Mouse (Mus musculus): Measurements from ENCODE around the gene Shroom3. TPM values are rescaled to one million over a fixed set of nuclear protein-coding genes. Genes with fewer than 3 reads are reported as not detected.
A peak's percentile ranks its signal among the peaks of the same experiment; 100 is the strongest.

The Shroom3 gene
- polyA plus RNA-seq, 1 experiment from 2014 or later: 6.2 TPM

DNA sequence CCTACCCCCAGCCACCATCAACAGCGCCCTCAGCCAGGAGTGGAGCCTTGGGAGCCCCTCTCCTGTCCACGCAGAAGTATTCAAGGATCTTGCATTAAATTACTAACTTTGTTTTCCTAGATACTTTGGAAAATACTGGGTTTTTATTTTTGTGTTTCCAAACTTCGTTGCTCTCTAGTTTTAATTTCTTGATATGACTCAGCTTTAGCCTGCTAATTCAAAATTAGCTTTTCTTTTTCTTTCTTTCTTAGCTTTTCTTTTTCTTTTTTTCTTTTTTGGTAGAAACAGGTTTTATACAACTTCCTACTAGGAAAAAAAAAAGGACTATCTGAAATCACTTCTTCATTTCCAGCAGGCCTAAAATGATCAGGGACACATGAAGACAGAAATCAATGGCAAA, 284.7 kb downstream of the Shroom3 start:
- no peak for DNase-seq (ENCODE audit: low spot score, missing footprints)
- H3K4me3 ChIP-seq (ENCODE audit: low read depth, low read length): no peak overlapping the region
- no peak overlapping the region for H3K9ac ChIP-seq (ENCODE audit: low read length)
- ATAC-seq (ENCODE audit: low FRiP score): no peak
- H3K4me2 ChIP-seq: no peak overlapping the region
- no peaks in the 10 kb centered on the region for H3K27me3 ChIP-seq (ENCODE audit: control insufficient read depth, insufficient read depth, low read length)
- no peaks in the 10 kb centered on the region for H3K4me1 ChIP-seq (ENCODE audit: control insufficient read depth, insufficient read depth, low read length)
- no peaks in the 10 kb centered on the region for H3K9me3 ChIP-seq (ENCODE audit: control insufficient read depth, low read length)
- 87% methylated on average over 3 of the region's 3 CpGs for WGBS
- H3K27ac ChIP-seq (ENCODE audit: low read depth, low read length): no peak overlapping the region
- peaks cover 11% of the 10 kb centered on the region; the same call in 1 of the 2 replicates for H3K36me3 ChIP-seq (ENCODE audit: control insufficient read depth, insufficient read depth, low read length)

GRCm38 (mm10) chr5:92969443-92969842, 286.2 kb downstream of the Shroom3 start:
- H3K36me3 ChIP-seq (ENCODE audit: control insufficient read depth, insufficient read depth, low read length): peaks cover 8% of the 10 kb centered on the region; the same call in 1 of the 2 replicates
- H3K27ac ChIP-seq (ENCODE audit: low read depth, low read length): no peak overlapping the region
- no peak for DNase-seq (ENCODE audit: low spot score, missing footprints)
- H3K9ac ChIP-seq (ENCODE audit: low read length): no peak overlapping the region
- WGBS: 84% methylated on average over 8 of the region's 8 CpGs
- no peak for ATAC-seq (ENCODE audit: low FRiP score)
- H3K4me3 ChIP-seq (ENCODE audit: low read depth, low read length): no peak overlapping the region
- no peaks in the 10 kb centered on the region for H3K27me3 ChIP-seq (ENCODE audit: control insufficient read depth, insufficient read depth, low read length)
- no peaks in the 10 kb centered on the region for H3K9me3 ChIP-seq (ENCODE audit: control insufficient read depth, low read length)
- H3K4me1 ChIP-seq (ENCODE audit: control insufficient read depth, insufficient read depth, low read length): no peaks in the 10 kb centered on the region
- no peak overlapping the region for H3K4me2 ChIP-seq

- Histone ChIP-seq H3K9me3 (ENCODE audit: control insufficient read depth, low read length) (no peaks in the 10 kb centered on the region), H3K36me3 (ENCODE audit: control insufficient read depth, insufficient read depth, low read length) (peaks cover 4% of the 10 kb centered on the region; the same call in 1 of the 2 replicates), H3K27me3 (ENCODE audit: control insufficient read depth, insufficient read depth, low read length) (no peaks in the 10 kb centered on the region), H3K9ac (ENCODE audit: low read length) (no peak overlapping the region), H3K4me2 (no peak overlapping the region), H3K4me3 (ENCODE audit: low read depth, low read length) (no peak overlapping the region), H3K27ac (ENCODE audit: low read depth, low read length) (no peak overlapping the region), H3K4me1 (ENCODE audit: control insufficient read depth, insufficient read depth, low read length) (no peaks in the 10 kb centered on the region)
- WGBS: 77% methylated on average over 2 of the region's 2 CpGs
- DNase-seq (ENCODE audit: low spot score, missing footprints) (no peak), ATAC-seq (ENCODE audit: low FRiP score) (no peak)
Measured at GRCm38 (mm10) chr5:92969926-92970325, 286.7 kb downstream of the Shroom3 start.

DNA sequence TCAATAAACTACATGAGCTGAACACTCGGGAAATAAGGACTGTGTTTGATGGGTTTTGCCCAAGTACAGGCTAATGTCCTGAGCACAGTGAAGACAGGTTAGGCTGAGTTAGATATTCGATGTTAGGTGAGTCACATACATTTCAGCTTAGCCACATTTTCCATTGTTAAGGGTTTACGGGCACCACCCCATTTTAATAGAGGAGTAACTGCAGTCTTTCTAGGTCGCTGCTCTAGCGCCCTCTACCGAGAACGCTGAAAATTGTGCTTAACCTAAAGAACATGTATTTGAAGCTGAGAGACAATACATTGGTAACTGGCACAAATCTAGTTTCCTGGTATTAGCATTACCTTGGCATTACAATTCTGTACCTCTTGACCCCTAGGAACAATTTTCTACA, 287.2 kb downstream of the Shroom3 start:
- Histone ChIP-seq H3K4me1 (ENCODE audit: control insufficient read depth, insufficient read depth, low read length) (no peaks in the 10 kb centered on the region), H3K9ac (ENCODE audit: low read length) (no peak overlapping the region), H3K9me3 (ENCODE audit: control insufficient read depth, low read length) (no peaks in the 10 kb centered on the region), H3K4me3 (ENCODE audit: low read depth, low read length) (no peak overlapping the region), H3K4me2 (no peak overlapping the region), H3K27ac (ENCODE audit: low read depth, low read length) (no peak overlapping the region), H3K27me3 (ENCODE audit: control insufficient read depth, insufficient read depth, low read length) (no peaks in the 10 kb centered on the region), H3K36me3 (ENCODE audit: control insufficient read depth, insufficient read depth, low read length) (peaks cover 4% of the 10 kb centered on the region; the same call in 1 of the 2 replicates)
- WGBS: 36% methylated on average over 7 of the region's 7 CpGs
- no peak for ATAC-seq (ENCODE audit: low FRiP score)
- DNase-seq (ENCODE audit: low spot score, missing footprints): peak; percentile 89

DNA sequence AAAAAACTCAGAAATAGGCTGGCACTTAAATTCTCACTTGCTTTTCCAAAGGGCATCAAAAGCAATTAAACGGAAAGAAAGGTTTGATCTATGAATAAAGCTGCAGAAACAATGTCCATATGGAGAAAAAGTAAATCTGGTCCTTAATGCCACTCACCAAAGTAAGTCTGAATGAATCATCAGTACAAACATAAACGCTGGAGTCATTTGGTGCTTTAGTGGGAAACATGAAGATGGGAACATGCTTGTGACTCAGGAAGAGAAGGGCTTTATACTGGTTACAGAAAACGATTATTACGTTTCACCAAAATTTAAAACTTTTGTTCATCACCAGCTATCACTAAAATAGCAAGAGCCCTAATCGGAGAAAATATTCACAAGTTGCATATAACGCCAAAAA, 297.2 kb downstream of the Shroom3 start:
- H3K4me3 ChIP-seq (ENCODE audit: low read depth, low read length): no peak overlapping the region
- H3K27me3 ChIP-seq (ENCODE audit: control insufficient read depth, insufficient read depth, low read length): no peaks in the 10 kb centered on the region
- 86% methylated on average over 6 of the region's 6 CpGs for WGBS
- H3K4me1 ChIP-seq (ENCODE audit: control insufficient read depth, insufficient read depth, low read length): no peaks in the 10 kb centered on the region
- H3K36me3 ChIP-seq (ENCODE audit: control insufficient read depth, insufficient read depth, low read length): no peaks in the 10 kb centered on the region
- no peak overlapping the region for H3K27ac ChIP-seq (ENCODE audit: low read depth, low read length)
- H3K9ac ChIP-seq (ENCODE audit: low read length): no peak overlapping the region
- no peak for ATAC-seq (ENCODE audit: low FRiP score)
- H3K4me2 ChIP-seq: no peak overlapping the region
- H3K9me3 ChIP-seq (ENCODE audit: control insufficient read depth, low read length): no peaks in the 10 kb centered on the region
- DNase-seq (ENCODE audit: low spot score, missing footprints): no peak

GRCm38 (mm10) chr5:92980862-92981261, 297.6 kb downstream of the Shroom3 start:
- no peak overlapping the region for H3K4me3 ChIP-seq (ENCODE audit: low read depth, low read length)
- H3K36me3 ChIP-seq (ENCODE audit: control insufficient read depth, insufficient read depth, low read length): no peaks in the 10 kb centered on the region
- H3K9ac ChIP-seq (ENCODE audit: low read length): no peak overlapping the region
- H3K27me3 ChIP-seq (ENCODE audit: control insufficient read depth, insufficient read depth, low read length): no peaks in the 10 kb centered on the region
- WGBS: 70% methylated on average over 2 of the region's 2 CpGs
- no peak for ATAC-seq (ENCODE audit: low FRiP score)
- H3K4me2 ChIP-seq: no peak overlapping the region
- H3K27ac ChIP-seq (ENCODE audit: low read depth, low read length): no peak overlapping the region
- no peaks in the 10 kb centered on the region for H3K4me1 ChIP-seq (ENCODE audit: control insufficient read depth, insufficient read depth, low read length)
- no peaks in the 10 kb centered on the region for H3K9me3 ChIP-seq (ENCODE audit: control insufficient read depth, low read length)
- DNase-seq (ENCODE audit: low spot score, missing footprints): no peak

GRCm38 (mm10) chr5:92982673-92983072, 299.4 kb downstream of the Shroom3 start:
- H3K27me3 ChIP-seq (ENCODE audit: control insufficient read depth, insufficient read depth, low read length): no peaks in the 10 kb centered on the region
- no peak overlapping the region for H3K9ac ChIP-seq (ENCODE audit: low read length)
- H3K4me3 ChIP-seq (ENCODE audit: low read depth, low read length): no peak overlapping the region
- H3K27ac ChIP-seq (ENCODE audit: low read depth, low read length): no peak overlapping the region
- DNase-seq (ENCODE audit: low spot score, missing footprints) (no peak), ATAC-seq (ENCODE audit: low FRiP score) (no peak)
- no peak overlapping the region for H3K4me2 ChIP-seq
- H3K36me3 ChIP-seq (ENCODE audit: control insufficient read depth, insufficient read depth, low read length): no peaks in the 10 kb centered on the region
- no peaks in the 10 kb centered on the region for H3K9me3 ChIP-seq (ENCODE audit: control insufficient read depth, low read length)
- no peaks in the 10 kb centered on the region for H3K4me1 ChIP-seq (ENCODE audit: control insufficient read depth, insufficient read depth, low read length)

GRCm38 (mm10) chr5:92983942-92984341, 300.7 kb downstream of the Shroom3 start:
- no peak overlapping the region for H3K4me2 ChIP-seq
- DNase-seq (ENCODE audit: low spot score, missing footprints) (no peak), ATAC-seq (ENCODE audit: low FRiP score) (no peak)
- H3K9ac ChIP-seq (ENCODE audit: low read length): no peak overlapping the region
- WGBS: 26% methylated on average over 2 of the region's 2 CpGs
- H3K36me3 ChIP-seq (ENCODE audit: control insufficient read depth, insufficient read depth, low read length): no peaks in the 10 kb centered on the region
- H3K9me3 ChIP-seq (ENCODE audit: control insufficient read depth, low read length): no peaks in the 10 kb centered on the region
- H3K4me1 ChIP-seq (ENCODE audit: control insufficient read depth, insufficient read depth, low read length): peaks cover 3% of the 10 kb centered on the region; the same call in 1 of the 2 replicates
- H3K4me3 ChIP-seq (ENCODE audit: low read depth, low read length): no peak overlapping the region
- no peak overlapping the region for H3K27ac ChIP-seq (ENCODE audit: low read depth, low read length)
- no peaks in the 10 kb centered on the region for H3K27me3 ChIP-seq (ENCODE audit: control insufficient read depth, insufficient read depth, low read length)

DNA sequence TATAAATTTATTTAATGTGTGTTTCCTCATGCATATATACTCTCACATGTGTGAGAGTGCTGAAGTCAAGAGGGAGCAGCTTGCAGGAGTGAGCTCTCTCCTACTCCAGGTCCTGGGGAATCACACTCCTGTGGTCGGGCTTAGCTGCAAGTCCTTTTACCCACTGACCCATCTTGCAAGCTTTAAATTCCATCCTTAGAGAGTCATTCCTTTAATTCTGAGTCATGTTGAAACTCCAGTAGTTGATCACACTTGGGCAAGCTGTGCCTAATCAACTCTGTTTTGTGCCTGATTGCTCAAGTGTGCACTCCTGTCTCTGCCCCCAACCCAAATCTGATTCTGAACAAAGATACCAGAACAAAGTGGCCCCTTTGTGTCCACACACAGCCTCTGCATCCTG, 301.5 kb downstream of the Shroom3 start:
- H3K27ac ChIP-seq (ENCODE audit: low read depth, low read length): no peak overlapping the region
- DNase-seq (ENCODE audit: low spot score, missing footprints) (no peak), ATAC-seq (ENCODE audit: low FRiP score) (no peak)
- no peaks in the 10 kb centered on the region for H3K27me3 ChIP-seq (ENCODE audit: control insufficient read depth, insufficient read depth, low read length)
- H3K4me1 ChIP-seq (ENCODE audit: control insufficient read depth, insufficient read depth, low read length): peaks cover 3% of the 10 kb centered on the region; the same call in 1 of the 2 replicates
- H3K36me3 ChIP-seq (ENCODE audit: control insufficient read depth, insufficient read depth, low read length): no peaks in the 10 kb centered on the region
- WGBS: 14% methylated on average over 1 of the region's 1 CpGs
- no peaks in the 10 kb centered on the region for H3K9me3 ChIP-seq (ENCODE audit: control insufficient read depth, low read length)
- H3K4me2 ChIP-seq: no peak overlapping the region
- no peak overlapping the region for H3K9ac ChIP-seq (ENCODE audit: low read length)
- H3K4me3 ChIP-seq (ENCODE audit: low read depth, low read length): no peak overlapping the region

GRCm38 (mm10) chr5:92985391-92985790, 302.2 kb downstream of the Shroom3 start:
- Histone ChIP-seq H3K36me3 (ENCODE audit: control insufficient read depth, insufficient read depth, low read length) (no peaks in the 10 kb centered on the region), H3K27ac (ENCODE audit: low read depth, low read length) (no peak overlapping the region), H3K9me3 (ENCODE audit: control insufficient read depth, low read length) (no peaks in the 10 kb centered on the region), H3K4me2 (no peak overlapping the region), H3K4me1 (ENCODE audit: control insufficient read depth, insufficient read depth, low read length) (peaks cover 3% of the 10 kb centered on the region; the same call in 1 of the 2 replicates), H3K4me3 (ENCODE audit: low read depth, low read length) (no peak overlapping the region), H3K27me3 (ENCODE audit: control insufficient read depth, insufficient read depth, low read length) (no peaks in the 10 kb centered on the region), H3K9ac (ENCODE audit: low read length) (no peak overlapping the region)
- ATAC-seq (ENCODE audit: low FRiP score) (no peak), DNase-seq (ENCODE audit: low spot score, missing footprints) (no peak)
- 87% methylated on average over 2 of the region's 2 CpGs for WGBS

Data from midbrain, embryonic 11.5 days (tissue).